Mouse (Mus musculus) cerebellum, adult 2 months (tissue): ENCODE results near the gene Nfyb. TPM values are rescaled to one million over a fixed set of nuclear protein-coding genes. Genes with fewer than 3 reads are reported as not detected.

ENCODE experiments used
- DNase-seq, 2 experiments: peaks; one replicate each; pipeline ENCODE4 v3.0.0; 2021
- H3K27ac ChIP-seq: fragments of 200-500 bp; 2 replicates; pipeline ENCODE4 v1.5.1; 2012; ENCODE audit warnings: low read length, control low read depth, inconsistent platforms; ENCODE audit not compliant: insufficient read depth
- H3K27me3 ChIP-seq: fragments of 200-500 bp; 2 replicates; pipeline ENCODE4 v1.6.1; 2012; ENCODE audit warnings: inconsistent platforms, mild to moderate bottlenecking, low read length, moderate library complexity; ENCODE audit not compliant: control insufficient read depth, insufficient read depth
- H3K4me1 ChIP-seq: fragments of 200-500 bp; 2 replicates; pipeline ENCODE4 v1.6.1; 2011; ENCODE audit warnings: low read length; ENCODE audit not compliant: control insufficient read depth, insufficient read depth
- H3K4me3 ChIP-seq: fragments of 200-500 bp; replicated peaks from 2 replicates; pipeline ENCODE3; 2011; ENCODE audit warnings: mild to moderate bottlenecking, low read depth, low read length, control low read depth; ENCODE audit not compliant: insufficient read depth
- CTCF ChIP-seq: fragments of 200-500 bp; IDR thresholded peaks from 2 replicates; pipeline ENCODE4 v1.5.1; 2011; ENCODE audit warnings: low read depth, mild to moderate bottlenecking, control low read depth, low read length, moderate library complexity, borderline replicate concordance; ENCODE audit not compliant: insufficient read depth
- POLR2A ChIP-seq: fragments of 200-500 bp; IDR thresholded peaks from 2 replicates; pipeline ENCODE4 v1.6.1; 2011; ENCODE audit warnings: low read length, control low read depth, borderline replicate concordance; ENCODE audit not compliant: insufficient read depth
- WGBS: fragments of 180-500 bp; shearing (Covaris S2); methylation state at CpG from one replicate; pipeline ENCODE4 v1.1.7; 2018; 5-methylcytosine and 5-hydroxymethylcytosine counted together
- polyA plus RNA-seq: library from polyadenylated mRNA; depleted of rRNA; stranded (reverse); fragments of >200 nt; gene quantifications from 2 replicates; pipeline ENCODE4 v1.2.3, GENCODE M21; 2012; rRNA removed

Gene Nfyb
- polyA plus RNA-seq, 1 experiment, result 28.7 TPM

DNA sequence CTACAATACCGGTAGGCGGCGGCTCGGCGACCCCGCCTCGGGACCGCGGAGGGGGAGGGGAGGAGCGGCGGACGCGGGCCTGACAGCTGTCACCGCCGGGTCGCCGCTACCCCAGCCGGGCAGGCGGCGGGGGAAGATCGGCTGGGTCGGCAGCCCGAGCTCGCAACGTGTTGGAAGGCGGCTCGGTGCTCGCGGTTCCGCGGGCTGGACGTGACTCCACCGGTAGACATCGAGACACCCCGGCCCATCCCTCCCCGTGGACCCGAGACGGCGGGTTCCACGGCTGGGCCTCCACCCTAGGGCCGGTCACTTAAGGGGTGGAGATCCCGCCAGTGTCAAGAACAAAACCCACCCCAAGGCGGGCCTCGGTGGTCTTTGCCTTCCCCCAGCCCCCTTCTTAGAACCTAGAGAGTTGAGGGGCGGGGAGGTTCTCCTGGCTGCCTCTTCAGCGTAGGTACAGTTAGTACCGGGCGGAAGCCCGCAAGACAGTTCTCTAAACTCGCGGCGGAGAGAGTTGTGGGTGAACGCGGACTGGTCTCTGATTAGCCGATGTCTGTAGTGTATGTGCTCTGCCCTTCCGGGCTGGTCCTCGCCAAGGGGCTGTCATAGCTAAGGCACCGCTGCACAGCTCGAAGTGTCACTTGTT, 64.5 kb downstream of the Nfyb start:
- WGBS, result under 1% methylated on average over 58 of the region's 59 CpGs
- Histone ChIP-seq H3K4me3 (peak overlapping the region; percentile 86), H3K4me1 (peaks cover 7% of the 10 kb centered on the region; the same call in 1 of the 2 replicates), H3K27me3 (no peaks in the 10 kb centered on the region), H3K27ac (peak overlapping the region; percentile 55)
- no peak for DNase-seq
- TF ChIP-seq POLR2A, result no peak
- no peak for TF ChIP-seq CTCF

DNA sequence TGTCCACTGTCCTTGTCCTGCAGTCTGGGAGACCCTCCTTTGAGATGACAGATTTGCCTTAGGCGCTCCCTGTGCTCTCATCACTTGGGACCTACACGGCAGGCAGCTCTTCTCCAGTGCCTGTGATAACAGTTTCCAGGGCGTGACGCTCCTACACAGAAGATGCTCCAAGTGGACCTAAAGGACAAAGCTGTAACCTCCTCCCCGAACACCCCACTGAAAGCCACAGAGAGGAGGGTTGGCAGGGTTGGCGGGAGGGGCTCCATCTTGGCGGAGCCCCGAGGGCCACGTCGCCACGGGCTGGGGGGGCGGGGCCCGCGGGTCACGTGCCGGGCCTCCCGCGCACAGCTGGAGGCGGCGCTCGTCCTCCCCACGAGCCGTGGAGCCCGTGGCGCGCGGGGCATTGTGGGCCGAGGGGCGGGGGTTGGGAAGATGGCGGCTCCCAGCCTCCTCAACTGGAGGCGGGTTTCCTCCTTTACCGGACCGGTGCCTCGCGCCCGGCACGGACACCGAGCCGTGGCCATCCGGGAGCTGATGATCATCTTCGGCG, 65.2 kb downstream of the Nfyb start:
- TF ChIP-seq POLR2A (peak; percentile 78), CTCF (no peak)
- under 1% methylated on average over 41 of the region's 42 CpGs for WGBS
- H3K27me3 ChIP-seq, result no peaks in the 10 kb centered on the region
- H3K4me1 ChIP-seq, result peaks cover 7% of the 10 kb centered on the region; the same call in 1 of the 2 replicates
- peak overlapping the region; percentile 86 for H3K4me3 ChIP-seq
- peak overlapping the region; percentile 89 for H3K27ac ChIP-seq
- DNase-seq, result peak; percentile 90 to 92

Other genes with a start within 250 kb of the Nfyb start
- gene 1190007I07Rik, start 140.9 kb downstream of the Nfyb start, polyA plus RNA-seq, result 34.6 and 39.1 TPM in 2 replicates
- 59.1 and 59.6 TPM in 2 replicates for gene Tdg, start 134.3 kb downstream of the Nfyb start, polyA plus RNA-seq
- gene Glt8d2, start 73.5 kb downstream of the Nfyb start, polyA plus RNA-seq, result 1.1 TPM in 2 replicates
- 32.5 and 34.0 TPM in 2 replicates for gene Hcfc2, start 68.0 kb downstream of the Nfyb start, polyA plus RNA-seq
- 48.6 and 50.9 TPM in 2 replicates for gene Txnrd1, start 69.8 kb upstream of the Nfyb start, polyA plus RNA-seq
- gene Eid3, start 102.5 kb upstream of the Nfyb start, polyA plus RNA-seq, result 0.90 and 1.0 TPM in 2 replicates
- 21.1 and 22.6 TPM in 2 replicates for gene Chst11, start 221.4 kb upstream of the Nfyb start, polyA plus RNA-seq